Mouse (Mus musculus) thymus, adult 2 months (tissue): ENCODE measurements around the gene Sec22b.

ENCODE experiments used
- CTCF ChIP-seq: fragments of 200-500 bp; IDR thresholded peaks from 2 replicates; pipeline ENCODE4 v1.5.1; 2012; ENCODE audit warnings: mild to moderate bottlenecking, control low read depth, low read length, moderate library complexity, borderline replicate concordance; ENCODE audit not compliant: control insufficient read depth, poor library complexity, insufficient read depth; ENCODE audit errors: extremely low read depth
- POLR2A ChIP-seq: fragments of 200-500 bp; IDR thresholded peaks from 2 replicates; pipeline ENCODE4 v1.6.1; 2012; ENCODE audit warnings: mild to moderate bottlenecking, low read length, control low read depth, moderate library complexity; ENCODE audit not compliant: control insufficient read depth, poor library complexity, insufficient read depth; ENCODE audit errors: extremely low read depth

DNA sequence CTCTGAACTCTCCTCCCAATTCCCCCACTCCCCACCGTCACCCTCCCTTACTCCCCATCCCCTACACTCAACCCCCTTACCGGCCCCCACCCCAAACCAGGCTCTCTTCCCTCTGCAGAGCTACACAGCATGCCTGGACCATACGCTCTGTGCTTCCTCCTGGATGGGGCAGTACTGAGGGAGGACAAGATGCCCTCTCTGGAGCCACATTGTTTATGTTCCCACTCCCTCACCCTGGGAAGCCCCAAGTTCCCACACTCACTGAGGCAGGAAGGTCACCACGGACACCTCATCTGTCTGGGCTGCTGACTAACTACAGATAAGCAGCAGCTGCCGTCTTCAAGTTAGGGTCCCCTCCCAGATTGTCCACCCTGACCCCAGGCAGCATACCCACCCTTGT, 71.2 kb downstream of the Sec22b start:
- TF ChIP-seq CTCF (no peak), POLR2A (no peak)
